Mouse (Mus musculus) midbrain, embryonic 15.5 days (tissue): Measurements from ENCODE around the gene Psmb2. TPM values are rescaled to one million over a fixed set of nuclear protein-coding genes. Genes with fewer than 3 reads are reported as not detected.

Source experiments
- ATAC-seq: fragments of 200-750 bp; cut with Nextera tagmentation; replicated peaks from 2 replicates; pipeline ENCODE4 v1.8.0; 2017; ENCODE audit warnings: moderate TSS enrichment
- H3K27ac ChIP-seq: fragments of 300-500 bp; sonication (generic); 2 replicates; pipeline ENCODE4 v1.5.1; 2015; ENCODE audit warnings: mild to moderate bottlenecking, inconsistent platforms
- H3K27me3 ChIP-seq: fragments of 300-500 bp; sonication (generic); replicated peaks from 2 replicates; pipeline ENCODE4 v1.6.1; 2015; ENCODE audit warnings: inconsistent platforms
- H3K36me3 ChIP-seq: fragments of 300-500 bp; sonication (generic); replicated peaks from 2 replicates; pipeline ENCODE4 v1.6.1; 2015; ENCODE audit warnings: inconsistent platforms
- H3K4me1 ChIP-seq: fragments of 300-500 bp; sonication (generic); 2 replicates; pipeline ENCODE4 v1.6.1; 2015; ENCODE audit warnings: inconsistent platforms
- H3K4me2 ChIP-seq: fragments of 300-500 bp; sonication (generic); 2 replicates; pipeline ENCODE4 v1.6.1; 2015; ENCODE audit warnings: inconsistent platforms, mild to moderate bottlenecking, moderate library complexity
- H3K4me3 ChIP-seq: fragments of 300-500 bp; sonication (generic); 2 replicates; pipeline ENCODE4 v1.5.1; 2015; ENCODE audit warnings: mild to moderate bottlenecking, inconsistent platforms
- H3K9ac ChIP-seq: fragments of 300-500 bp; sonication (generic); 2 replicates; pipeline ENCODE4 v1.6.1; 2015; ENCODE audit warnings: mild to moderate bottlenecking, inconsistent platforms
- H3K9me3 ChIP-seq: fragments of 300-500 bp; sonication (generic); 2 replicates; pipeline ENCODE4 v1.6.1; 2016; ENCODE audit warnings: inconsistent platforms
- WGBS: fragments of 180-500 bp; shearing (Covaris S2); methylation state at CpG from one replicate; pipeline ENCODE4 v1.1.7; 2015; ENCODE audit warnings: mixed read lengths; 5-methylcytosine and 5-hydroxymethylcytosine counted together
- polyA plus RNA-seq: library from polyadenylated mRNA; unstranded; fragments of >200 nt; fragmentation: Nextera tagmentation; extraction: Ambion mirVana; gene quantifications from 2 replicates; pipeline ENCODE4 v1.2.1, GENCODE M21; 2015

Gene Psmb2
- polyA plus RNA-seq, 1 experiment from 2014 or later = 383 TPM

DNA sequence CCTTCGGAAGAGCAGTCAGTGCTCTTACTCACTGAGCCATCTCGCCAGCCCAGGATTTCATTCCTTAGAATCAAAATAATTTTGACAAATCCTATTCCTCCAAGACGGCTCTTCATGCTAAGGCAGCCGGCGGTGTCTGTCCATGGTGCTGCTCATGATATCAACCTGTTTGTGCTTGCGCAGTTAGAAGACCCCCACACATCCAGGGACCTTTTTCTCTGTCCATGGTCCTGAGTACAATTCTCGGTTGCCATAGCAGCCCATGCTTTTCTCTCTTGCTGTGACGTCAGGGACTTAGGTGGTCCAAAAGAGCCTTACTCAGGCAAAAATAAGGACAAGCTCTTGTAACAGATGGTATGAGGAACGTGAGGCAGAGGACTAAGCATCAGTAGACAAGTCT, 22.1 kb upstream of the Psmb2 start:
- Histone ChIP-seq H3K9ac (no peak overlapping the region), H3K4me1 (no peaks in the 10 kb centered on the region), H3K36me3 (no peaks in the 10 kb centered on the region), H3K9me3 (no peaks in the 10 kb centered on the region), H3K4me3 (no peak overlapping the region), H3K27ac (no peak overlapping the region), H3K4me2 (no peak overlapping the region), H3K27me3 (no peaks in the 10 kb centered on the region; the same call in 1 of the 2 replicates)
- no peak for ATAC-seq
- 12% methylated on average over 9 of the region's 9 CpGs for WGBS

- Histone ChIP-seq H3K9me3 (no peaks in the 10 kb centered on the region), H3K27me3 (no peaks in the 10 kb centered on the region; the same call in 1 of the 2 replicates), H3K9ac (no peak overlapping the region), H3K4me1 (no peaks in the 10 kb centered on the region), H3K27ac (no peak overlapping the region), H3K4me3 (no peak overlapping the region), H3K4me2 (no peak overlapping the region), H3K36me3 (no peaks in the 10 kb centered on the region)
- no peak for ATAC-seq
- WGBS = 74% methylated on average over 7 of the region's 7 CpGs
Measured at GRCm38 (mm10) chr4:126661249-126661648, 16.2 kb upstream of the Psmb2 start.

- no peak for ATAC-seq
- H3K9ac ChIP-seq = no peak overlapping the region
- H3K36me3 ChIP-seq = no peaks in the 10 kb centered on the region
- 0 out of 2 replicates have a peak, but pooled peaks cover 5% of the 10 kb centered on the region for H3K27me3 ChIP-seq
- no peak overlapping the region for H3K4me3 ChIP-seq
- no peak overlapping the region for H3K27ac ChIP-seq
- H3K4me1 ChIP-seq = no peaks in the 10 kb centered on the region
- H3K9me3 ChIP-seq = no peaks in the 10 kb centered on the region
- 85% methylated on average over 2 of the region's 2 CpGs for WGBS
- no peak overlapping the region for H3K4me2 ChIP-seq
Measured at GRCm38 (mm10) chr4:126667075-126667474, 10.4 kb upstream of the Psmb2 start.

DNA sequence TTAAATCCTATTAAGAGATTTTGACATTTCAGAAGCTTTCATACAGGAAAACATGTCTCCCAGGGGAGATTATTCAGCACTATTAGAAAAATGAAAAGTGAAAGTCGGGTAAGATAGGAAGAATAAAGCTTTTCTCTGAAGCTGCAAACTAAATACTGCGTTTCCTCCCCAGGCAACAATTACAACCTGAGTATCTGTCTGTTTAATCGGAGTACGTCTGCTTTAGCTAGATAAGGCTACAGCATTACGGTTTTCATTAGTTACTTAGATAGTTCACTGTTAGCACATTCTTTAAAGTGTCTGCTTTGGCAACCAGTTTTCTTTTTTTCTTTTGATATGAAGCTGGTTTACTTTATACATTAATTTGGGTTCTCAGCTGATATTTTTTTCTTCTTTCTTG, 4.9 kb downstream of the Psmb2 start:
- peaks cover 24% of the 10 kb centered on the region for H3K4me1 ChIP-seq
- WGBS = 70% methylated on average over 5 of the region's 5 CpGs
- no peak overlapping the region for H3K4me3 ChIP-seq
- no peak overlapping the region for H3K9ac ChIP-seq
- no peak overlapping the region for H3K27ac ChIP-seq
- no peak for ATAC-seq
- no peaks in the 10 kb centered on the region for H3K27me3 ChIP-seq
- H3K9me3 ChIP-seq = no peaks in the 10 kb centered on the region
- H3K36me3 ChIP-seq = peaks cover 24% of the 10 kb centered on the region
- H3K4me2 ChIP-seq = no peak overlapping the region

DNA sequence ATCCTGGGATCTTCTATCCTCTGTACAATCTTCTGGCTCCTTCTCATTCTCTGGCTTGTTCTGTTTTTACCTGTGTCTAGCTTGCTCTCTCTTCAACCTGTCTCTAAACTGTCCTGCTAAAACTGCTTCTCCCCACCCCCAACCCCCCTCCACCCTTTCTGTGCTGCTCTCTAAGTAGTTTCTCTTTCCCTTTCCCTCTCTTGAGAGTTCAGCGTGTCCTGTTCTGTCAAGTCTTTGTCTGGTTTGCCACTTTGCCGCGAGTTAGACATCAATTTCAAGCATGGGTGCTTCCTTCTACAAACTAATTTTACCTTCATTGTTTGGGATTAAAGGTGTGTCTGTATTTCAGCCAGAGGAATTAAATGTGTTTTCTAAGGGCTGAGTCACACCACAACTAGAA, 5.7 kb downstream of the Psmb2 start:
- Histone ChIP-seq H3K27me3 (no peaks in the 10 kb centered on the region), H3K4me1 (peaks cover 21% of the 10 kb centered on the region), H3K36me3 (peaks cover 27% of the 10 kb centered on the region), H3K9ac (no peak overlapping the region), H3K27ac (no peak overlapping the region), H3K4me3 (no peak overlapping the region), H3K4me2 (no peak overlapping the region), H3K9me3 (no peaks in the 10 kb centered on the region)
- 40% methylated on average over 3 of the region's 3 CpGs for WGBS
- no peak for ATAC-seq

DNA sequence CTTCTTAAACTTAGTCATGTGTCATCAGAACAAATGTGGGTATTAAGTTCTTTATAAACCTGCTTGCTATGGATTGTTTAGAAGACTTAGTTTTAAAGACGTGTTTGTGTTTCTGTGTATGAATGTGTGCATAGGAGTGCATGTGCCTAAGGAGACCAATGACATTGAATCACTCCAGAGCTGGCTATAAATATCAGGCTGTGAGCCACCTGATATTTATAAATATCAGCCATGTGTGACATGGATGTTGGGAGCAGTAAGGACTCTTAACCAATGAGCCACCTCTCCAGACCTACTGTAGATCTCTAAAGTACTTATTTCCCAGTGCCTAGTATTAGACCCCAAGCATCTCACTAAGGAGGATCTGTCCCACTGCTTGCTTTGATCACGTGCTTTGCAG, 12.0 kb downstream of the Psmb2 start:
- 91% methylated on average over 2 of the region's 2 CpGs for WGBS
- Histone ChIP-seq H3K4me1 (no peaks in the 10 kb centered on the region), H3K36me3 (peaks cover 27% of the 10 kb centered on the region), H3K4me2 (no peak overlapping the region), H3K9ac (no peak overlapping the region), H3K27me3 (no peaks in the 10 kb centered on the region), H3K9me3 (no peaks in the 10 kb centered on the region), H3K27ac (no peak overlapping the region), H3K4me3 (no peak overlapping the region)
- no peak for ATAC-seq

DNA sequence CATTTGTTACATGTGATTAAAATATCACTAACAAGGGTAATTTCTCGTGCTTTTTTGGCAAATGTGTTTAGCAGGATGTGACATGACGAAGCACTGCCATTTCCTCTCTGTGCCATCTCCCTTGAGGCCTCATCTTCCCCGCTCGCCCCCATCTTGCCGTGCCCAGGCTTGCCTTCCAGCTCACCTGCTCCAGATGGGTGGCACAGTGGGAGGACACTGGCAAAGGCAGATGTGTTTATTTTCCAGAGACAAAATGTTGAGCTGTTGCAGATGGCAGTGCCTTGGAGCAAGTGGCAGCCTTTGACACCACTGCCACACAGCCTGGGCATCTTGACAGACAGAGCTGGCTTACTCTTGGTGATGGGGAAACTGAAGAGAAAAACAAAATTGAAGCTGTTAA, 15.6 kb downstream of the Psmb2 start:
- Histone ChIP-seq H3K9me3 (no peaks in the 10 kb centered on the region), H3K4me2 (no peak overlapping the region), H3K36me3 (no peaks in the 10 kb centered on the region; the same call in 1 of the 2 replicates), H3K27me3 (no peaks in the 10 kb centered on the region), H3K4me1 (no peaks in the 10 kb centered on the region), H3K9ac (no peak overlapping the region), H3K27ac (no peak overlapping the region), H3K4me3 (no peak overlapping the region)
- no peak for ATAC-seq
- 92% methylated on average over 5 of the region's 5 CpGs for WGBS

DNA sequence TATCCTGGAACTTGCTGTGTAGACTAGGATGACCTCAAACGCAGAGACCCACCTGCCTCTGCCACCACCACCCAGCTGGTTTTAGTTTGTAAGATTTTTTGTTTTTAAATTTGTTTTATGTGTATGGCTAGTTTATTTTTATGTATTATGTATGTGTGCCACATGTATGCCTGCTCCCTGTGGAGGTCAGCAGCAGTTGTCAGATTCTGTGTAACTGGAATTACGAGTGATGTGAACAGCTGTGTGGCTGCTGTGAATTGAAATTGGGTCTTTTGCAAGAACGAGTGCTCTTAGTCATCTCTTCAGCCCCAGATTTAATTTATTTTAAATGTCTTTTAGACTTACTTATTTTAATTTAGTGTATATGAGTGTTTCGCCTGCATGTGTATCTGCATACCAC, 19.5 kb downstream of the Psmb2 start:
- no peak overlapping the region for H3K27ac ChIP-seq
- H3K27me3 ChIP-seq = no peaks in the 10 kb centered on the region
- H3K9me3 ChIP-seq = no peaks in the 10 kb centered on the region
- H3K4me3 ChIP-seq = no peak overlapping the region
- no peak overlapping the region for H3K9ac ChIP-seq
- H3K4me1 ChIP-seq = no peaks in the 10 kb centered on the region
- no peak for ATAC-seq
- H3K4me2 ChIP-seq = no peak overlapping the region
- WGBS = 91% methylated on average over 4 of the region's 4 CpGs
- no peaks in the 10 kb centered on the region for H3K36me3 ChIP-seq

- peak; percentile 52; the same call in 1 of the 2 replicates for ATAC-seq
- Histone ChIP-seq H3K9ac (no peak overlapping the region), H3K4me3 (no peak overlapping the region), H3K27ac (no peak overlapping the region), H3K4me1 (peaks cover 5% of the 10 kb centered on the region; the same call in 1 of the 2 replicates), H3K9me3 (no peaks in the 10 kb centered on the region), H3K4me2 (no peak overlapping the region), H3K36me3 (peaks cover 46% of the 10 kb centered on the region), H3K27me3 (no peaks in the 10 kb centered on the region)
- 36% methylated on average over 12 of the region's 12 CpGs for WGBS
Measured at GRCm38 (mm10) chr4:126706630-126707438, 29.4 kb downstream of the Psmb2 start.

DNA sequence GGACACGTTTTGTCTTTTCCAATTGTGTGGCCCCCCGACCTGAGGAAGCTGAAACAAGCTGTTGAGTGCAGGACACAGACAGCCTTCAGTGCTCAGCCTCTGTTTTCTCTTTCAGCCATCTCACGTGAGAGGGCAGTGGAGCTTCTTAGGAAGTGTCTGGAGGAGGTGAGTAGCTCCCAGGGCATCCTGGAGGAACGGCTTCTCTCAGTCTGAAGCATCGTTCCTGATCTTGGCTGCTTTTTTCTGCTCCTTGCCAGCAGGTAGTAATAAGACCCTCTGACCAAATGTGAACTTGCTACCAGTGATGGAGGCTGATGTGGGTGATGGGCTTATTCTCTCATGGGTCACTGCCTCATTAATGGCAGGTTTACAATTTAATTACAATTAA, 30.0 kb downstream of the Psmb2 start:
- Histone ChIP-seq H3K9ac (no peak overlapping the region), H3K27ac (no peak overlapping the region), H3K36me3 (peaks cover 48% of the 10 kb centered on the region), H3K27me3 (no peaks in the 10 kb centered on the region), H3K4me3 (no peak overlapping the region), H3K9me3 (no peaks in the 10 kb centered on the region), H3K4me2 (no peak overlapping the region), H3K4me1 (peaks cover 5% of the 10 kb centered on the region; the same call in 1 of the 2 replicates)
- no peak for ATAC-seq
- WGBS = 40% methylated on average over 5 of the region's 5 CpGs

GRCm38 (mm10) chr4:126732111-126732510, 54.7 kb downstream of the Psmb2 start:
- ATAC-seq = no peak

DNA sequence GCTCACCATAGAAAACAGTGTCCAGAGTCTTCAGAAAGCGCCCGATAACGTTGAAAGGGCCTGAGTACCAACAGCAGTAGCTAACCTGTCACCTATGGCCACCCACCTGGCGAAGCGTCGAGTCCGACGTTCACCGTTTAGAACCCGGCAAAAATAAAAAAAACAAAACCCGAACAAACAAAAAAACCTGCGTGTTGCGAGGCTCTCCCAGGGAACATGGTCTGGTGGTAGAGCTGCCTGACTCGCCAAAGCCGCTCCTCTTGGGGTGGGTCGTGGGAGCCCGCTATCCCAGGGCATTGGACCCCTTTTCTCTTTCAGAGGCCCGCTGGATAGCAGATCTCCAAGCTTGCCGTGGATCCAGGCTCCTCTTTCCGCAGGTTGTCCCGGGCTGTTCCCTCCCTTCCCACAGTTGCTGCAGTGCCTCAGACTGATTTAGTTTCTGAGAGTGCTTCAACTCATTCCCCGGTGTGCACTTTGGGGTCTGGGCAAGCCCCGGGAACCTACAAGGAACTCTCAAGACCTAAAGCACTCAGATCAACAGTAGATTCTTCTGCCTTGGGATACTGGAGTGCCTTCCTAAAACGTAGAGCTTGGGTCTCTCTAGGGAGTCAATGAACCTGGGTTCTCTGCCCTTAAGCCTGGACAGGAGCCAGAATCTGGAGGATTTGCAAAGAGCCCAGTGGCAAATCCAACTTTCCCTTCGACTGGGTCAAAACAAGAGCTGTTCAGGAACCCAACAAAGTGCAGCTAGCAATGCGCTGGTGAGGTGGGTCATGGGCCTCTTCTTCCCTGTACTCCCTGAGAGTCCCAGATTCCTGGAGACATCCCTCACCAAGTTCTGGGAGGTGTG, 55.3 kb downstream of the Psmb2 start:
- H3K4me1 ChIP-seq = peaks cover 24% of the 10 kb centered on the region
- ATAC-seq = no peak
- no peak overlapping the region for H3K9ac ChIP-seq
- H3K9me3 ChIP-seq = no peaks in the 10 kb centered on the region
- 2% methylated on average over 26 of the region's 26 CpGs for WGBS
- no peak overlapping the region for H3K4me3 ChIP-seq
- peaks cover 82% of the 10 kb centered on the region for H3K27me3 ChIP-seq
- H3K27ac ChIP-seq = no peak overlapping the region
- H3K36me3 ChIP-seq = no peaks in the 10 kb centered on the region
- peak overlapping the region; percentile 33 for H3K4me2 ChIP-seq

More at GRCm38 (mm10) chr4:126732111-126732510, 54.7 kb downstream of the Psmb2 start:
- Histone ChIP-seq H3K4me3 (peak overlapping the region; percentile 14; the same call in 1 of the 2 replicates), H3K9ac (no peak overlapping the region), H3K27me3 (peaks cover 76% of the 10 kb centered on the region), H3K4me2 (peak overlapping the region; percentile 33), H3K36me3 (no peaks in the 10 kb centered on the region), H3K27ac (no peak overlapping the region), H3K9me3 (no peaks in the 10 kb centered on the region), H3K4me1 (peaks cover 24% of the 10 kb centered on the region)
- 3% methylated on average over 18 of the region's 18 CpGs for WGBS
